Mouse (Mus musculus) MEL (cell line): ENCODE measurements around the gene Mrtfb. TPM values are rescaled to one million over a fixed set of nuclear protein-coding genes. Genes with fewer than 3 reads are reported as not detected.

Experiments used
- DNase-seq: peaks from one replicate; pipeline ENCODE4 v3.0.0; 2011; ENCODE audit warnings: low read depth, low spot score
- H3K27ac ChIP-seq: 2 replicates; pipeline ENCODE4 v1.5.1; 2012; ENCODE audit warnings: low read depth, mild to moderate bottlenecking, control low read depth, low read length, moderate library complexity; ENCODE audit not compliant: control insufficient read depth
- H3K27me3 ChIP-seq, 2 experiments: fragments of 150-350 bp in 1 of 2; sonication (generic) in 1 of 2; 2 replicates each; pipeline ENCODE4 v1.6.1; 2012; ENCODE audit warnings: low read length in 2 of 2, mild to moderate bottlenecking in 2 of 2, improper control_type of control experiment in 1 of 2, moderate library complexity in 1 of 2; ENCODE audit not compliant: insufficient read depth in 2 of 2, control insufficient read depth in 1 of 2
- H3K36me3 ChIP-seq, 2 experiments: 2 replicates each; pipeline ENCODE4 v1.6.1; 2012 to 2014; ENCODE audit warnings: low read length in 2 of 2, improper control_type of control experiment in 1 of 2, inconsistent platforms in 1 of 2, mild to moderate bottlenecking in 1 of 2; ENCODE audit not compliant: insufficient read depth in 2 of 2, control insufficient read depth in 1 of 2
- H3K4me1 ChIP-seq, 2 experiments: fragments of 150-350 bp in 1 of 2; sonication (generic) in 1 of 2; 2 replicates each; pipeline ENCODE4 v1.6.1; 2012; ENCODE audit warnings: low read length in 2 of 2, improper control_type of control experiment in 1 of 2, mild to moderate bottlenecking in 1 of 2; ENCODE audit not compliant: insufficient read depth in 2 of 2, control insufficient read depth in 1 of 2
- H3K4me3 ChIP-seq, 2 experiments: fragments of 150-350 bp in 1 of 2; sonication (generic) in 1 of 2; 2 replicates each; pipeline ENCODE4 v1.5.1; 2012; ENCODE audit warnings: low read depth in 2 of 2, low read length in 2 of 2, mild to moderate bottlenecking in 2 of 2, moderate library complexity in 2 of 2, control low read depth in 1 of 2, improper control_type of control experiment in 1 of 2; ENCODE audit not compliant: control insufficient read depth in 1 of 2, insufficient read depth in 1 of 2
- H3K79me2 ChIP-seq: 2 replicates; pipeline ENCODE4 v1.6.1; 2012; ENCODE audit warnings: mild to moderate bottlenecking, low read length, moderate library complexity; ENCODE audit not compliant: control insufficient read depth, poor library complexity, insufficient read depth
- H3K9ac ChIP-seq: 2 replicates; pipeline ENCODE4 v1.6.1; 2012; ENCODE audit warnings: low read depth, mild to moderate bottlenecking, control low read depth, low read length, moderate library complexity; ENCODE audit not compliant: control insufficient read depth, poor library complexity, severe bottlenecking
- H3K9me3 ChIP-seq: fragments of 150-350 bp; sonication (generic); replicated peaks from 2 replicates; pipeline ENCODE4 v1.6.1; 2012; ENCODE audit warnings: mild to moderate bottlenecking, low read length, improper control_type of control experiment, moderate library complexity; ENCODE audit not compliant: insufficient read depth
- BHLHE40 ChIP-seq: IDR thresholded peaks from 2 replicates; pipeline ENCODE4 v1.6.1; 2012; ENCODE audit warnings: low read depth, mild to moderate bottlenecking, inconsistent platforms, low read length, improper control_type of control experiment, borderline replicate concordance
- CHD1 ChIP-seq: IDR thresholded peaks from 2 replicates; pipeline ENCODE4 v1.6.1; 2012; ENCODE audit warnings: low read depth, mild to moderate bottlenecking, inconsistent platforms, low read length, improper control_type of control experiment
- CHD2 ChIP-seq: IDR thresholded peaks from 2 replicates; pipeline ENCODE4 v1.6.1; 2011; ENCODE audit warnings: low read length, improper control_type of control experiment
- E2F4 ChIP-seq: IDR thresholded peaks from 2 replicates; pipeline ENCODE4 v1.6.1; 2011; ENCODE audit warnings: low read depth, low read length, improper control_type of control experiment, borderline replicate concordance
- EP300 ChIP-seq, 2 experiments: IDR thresholded peaks; 2 replicates each; pipeline ENCODE4 v1.6.1; 2011; ENCODE audit warnings: improper control_type of control experiment in 2 of 2, low read length in 2 of 2, low read depth in 1 of 2, mild to moderate bottlenecking in 1 of 2
- ETS1 ChIP-seq: IDR thresholded peaks from 2 replicates; pipeline ENCODE4 v1.6.1; 2012; ENCODE audit warnings: low read depth, mild to moderate bottlenecking, inconsistent platforms, low read length, improper control_type of control experiment, moderate library complexity
- GABPA ChIP-seq: IDR thresholded peaks from 2 replicates; pipeline ENCODE4 v1.6.1; 2012; ENCODE audit warnings: low read depth, mild to moderate bottlenecking, inconsistent platforms, low read length, improper control_type of control experiment, moderate library complexity
- HCFC1 ChIP-seq: IDR thresholded peaks from 2 replicates; pipeline ENCODE4 v1.6.1; 2012; ENCODE audit warnings: low read depth, mild to moderate bottlenecking, inconsistent platforms, low read length, improper control_type of control experiment, moderate library complexity
- KAT2A ChIP-seq: conservative IDR thresholded peaks from 2 replicates; pipeline ENCODE4 v1.6.1; 2012; ENCODE audit warnings: low read depth, low read length, improper control_type of control experiment, inconsistent platforms
- MAFK ChIP-seq: IDR thresholded peaks from 2 replicates; pipeline ENCODE4 v1.6.1; 2011; ENCODE audit warnings: low read depth, mild to moderate bottlenecking, low read length, improper control_type of control experiment, borderline replicate concordance
- MAX ChIP-seq: IDR thresholded peaks from 2 replicates; pipeline ENCODE4 v1.6.1; 2011; ENCODE audit warnings: low read length, improper control_type of control experiment
- MAZ ChIP-seq: IDR thresholded peaks from 2 replicates; pipeline ENCODE4 v1.6.1; 2012; ENCODE audit warnings: low read depth, mild to moderate bottlenecking, inconsistent platforms, low read length, improper control_type of control experiment
- MEF2A ChIP-seq: IDR thresholded peaks from 2 replicates; pipeline ENCODE4 v1.6.1; 2014; ENCODE audit warnings: low read depth, mild to moderate bottlenecking, inconsistent platforms, low read length, improper control_type of control experiment; ENCODE audit not compliant: poor library complexity, insufficient replicate concordance, severe bottlenecking; ENCODE audit errors: extremely low read depth
- MXI1 ChIP-seq: IDR thresholded peaks from 2 replicates; pipeline ENCODE4 v1.6.1; 2011; ENCODE audit warnings: mild to moderate bottlenecking, low read depth, low read length, improper control_type of control experiment
- NRF1 ChIP-seq: IDR thresholded peaks from 2 replicates; pipeline ENCODE4 v1.6.1; 2014; ENCODE audit warnings: low read depth, mild to moderate bottlenecking, inconsistent platforms, low read length, improper control_type of control experiment, moderate library complexity; ENCODE audit not compliant: poor library complexity, insufficient read depth, severe bottlenecking
- POLR2A ChIP-seq, 2 experiments: IDR thresholded peaks; 2 replicates each; pipeline ENCODE4 v1.6.1; 2011 to 2012; ENCODE audit warnings: low read length in 2 of 2, mild to moderate bottlenecking in 2 of 2, control low read depth in 1 of 2, improper control_type of control experiment in 1 of 2, low read depth in 1 of 2, moderate library complexity in 1 of 2; ENCODE audit not compliant: control insufficient read depth in 1 of 2, insufficient read depth in 1 of 2, poor library complexity in 1 of 2
- POLR2AphosphoS5 ChIP-seq: IDR thresholded peaks from 2 replicates; pipeline ENCODE4 v1.6.1; 2012; ENCODE audit warnings: low read depth, borderline replicate concordance, mild to moderate bottlenecking, inconsistent platforms, low read length, moderate library complexity, mixed read lengths
- RCOR1 ChIP-seq: IDR thresholded peaks from 2 replicates; pipeline ENCODE4 v1.6.1; 2012; ENCODE audit warnings: low read depth, mild to moderate bottlenecking, inconsistent platforms, low read length, improper control_type of control experiment
- SMC3 ChIP-seq: IDR thresholded peaks from 2 replicates; pipeline ENCODE4 v1.6.1; 2011; ENCODE audit warnings: low read depth, low read length, improper control_type of control experiment
- TBP ChIP-seq: IDR thresholded peaks from 2 replicates; pipeline ENCODE4 v1.8.0; 2011; ENCODE audit warnings: low read depth, low read length, improper control_type of control experiment
- UBTF ChIP-seq: IDR thresholded peaks from 2 replicates; pipeline ENCODE4 v1.6.1; 2012; ENCODE audit warnings: low read depth, mild to moderate bottlenecking, inconsistent platforms, low read length, improper control_type of control experiment, moderate library complexity, borderline replicate concordance; ENCODE audit not compliant: insufficient read depth
- USF1 ChIP-seq: IDR thresholded peaks from 2 replicates; pipeline ENCODE4 v1.6.1; 2014; ENCODE audit warnings: low read depth, mild to moderate bottlenecking, inconsistent platforms, low read length, improper control_type of control experiment, moderate library complexity
- USF2 ChIP-seq, 2 experiments: IDR thresholded peaks; 2 replicates each; pipeline ENCODE4 v1.6.1; 2011 to 2012; ENCODE audit warnings: improper control_type of control experiment in 2 of 2, low read length in 2 of 2, borderline replicate concordance in 1 of 2, inconsistent platforms in 1 of 2, low read depth in 1 of 2, mild to moderate bottlenecking in 1 of 2; ENCODE audit not compliant: insufficient read depth in 1 of 2
- ZC3H11A ChIP-seq: IDR thresholded peaks from 2 replicates; pipeline ENCODE4 v1.6.1; 2012; ENCODE audit warnings: low read depth, mild to moderate bottlenecking, inconsistent platforms, low read length, improper control_type of control experiment
- ZMIZ1 ChIP-seq: IDR thresholded peaks from 2 replicates; pipeline ENCODE4 v1.6.1; 2012; ENCODE audit warnings: low read depth, mild to moderate bottlenecking, inconsistent platforms, low read length, improper control_type of control experiment, moderate library complexity
- ZNF384 ChIP-seq: IDR thresholded peaks from 2 replicates; pipeline ENCODE4 v1.6.1; 2012; ENCODE audit warnings: low read depth, mild to moderate bottlenecking, inconsistent platforms, low read length, improper control_type of control experiment
- polyA plus RNA-seq, 2 experiments: library from polyadenylated mRNA; stranded (reverse) in 1 of 2; unstranded in 1 of 2; fragments of >175 nt in 1 of 2; fragments of >200 nt in 1 of 2; gene quantifications; 2 replicates each; pipeline versions ENCODE4 v1.2.1 to v1.2.4; 2012; ENCODE audit warnings: low replicate concordance in 2 of 2, low read depth in 1 of 2; ENCODE audit not compliant: insufficient read length in 2 of 2, insufficient read depth in 1 of 2, missing spikeins in 1 of 2
- total RNA-seq: library from RNA; depleted of rRNA; stranded (reverse); fragments of 300-350 nt; gene quantifications from 2 replicates; pipeline ENCODE4 v1.2.3, GENCODE M21; 2012

The Mrtfb gene
- total and polyA plus RNA-seq, 3 experiments: 2.7 to 6.6 TPM; not detected in 1

GRCm38 (mm10) chr16:13354431-13354830 is 98.2 kb downstream of the Mrtfb start:
- Histone ChIP-seq H3K79me2 (no peaks in the 10 kb centered on the region), H3K27ac (no peak overlapping the region), H3K9ac (no peak overlapping the region), H3K9me3 (no peaks in the 10 kb centered on the region), H3K4me3 (no peak overlapping the region)
- TF ChIP-seq MXI1 (no peak), TBP (no peak), CHD2 (no peak), KAT2A (no peak), CHD1 (no peak), NRF1 (no peak), POLR2AphosphoS5 (no peak), MEF2A (no peak), MAZ (no peak), MAX (no peak), GABPA (no peak), EP300 (IDR thresholded peaks at IDR 0.05; ENCODE audit: low read depth in 1 of 2, low read length in 2 of 2) (no peak), RCOR1 (no peak)
- TF ChIP-seq, all 39 proteins: peak for 0
- no peak for DNase-seq
- Histone ChIP-seq H3K36me3 (no peaks in the 10 kb centered on the region), H3K27me3 (no peaks in the 10 kb centered on the region), H3K4me1 (no peaks in the 10 kb centered on the region)

- no peaks in the 10 kb centered on the region for H3K4me1 ChIP-seq
- H3K4me3 ChIP-seq: no peak overlapping the region
- H3K27me3 ChIP-seq: no peaks in the 10 kb centered on the region
- TF ChIP-seq E2F4 (no peak), ZMIZ1 (no peak), RCOR1 (no peak), MAFK (no peak), USF2 (IDR thresholded peaks at IDR 0.05; ENCODE audit: borderline replicate concordance in 1 of 2, insufficient read depth in 1 of 2, low read depth in 1 of 2, low read length in 2 of 2) (no peak), KAT2A (no peak), SMC3 (no peak), UBTF (no peak), ETS1 (no peak), MAZ (no peak), CHD1 (no peak), ZNF384 (no peak), BHLHE40 (no peak), HCFC1 (no peak), CHD2 (no peak), ZC3H11A (no peak), USF1 (no peak), POLR2A (IDR thresholded peaks at IDR 0.05; ENCODE audit: control insufficient read depth in 1 of 2, insufficient read depth in 1 of 2, low read depth in 1 of 2, low read length in 2 of 2, poor library complexity in 1 of 2) (no peak)
- DNase-seq: no peak
- H3K9ac ChIP-seq: no peak overlapping the region
- no peaks in the 10 kb centered on the region for H3K79me2 ChIP-seq
- no peaks in the 10 kb centered on the region for H3K36me3 ChIP-seq
- H3K27ac ChIP-seq: no peak overlapping the region
- no peaks in the 10 kb centered on the region for H3K9me3 ChIP-seq
Observed at GRCm38 (mm10) chr16:13357806-13358679, 101.8 kb downstream of the Mrtfb start.
